Mouse (Mus musculus) urinary bladder, postnatal 36 days (tissue): ENCODE measurements around the gene Nfic.

Source experiments
- DNase-seq, 2 experiments: peaks; one replicate each; pipeline ENCODE4 v3.0.0; 2022; ENCODE audit warnings: low spot score in 2 of 2, mixed read lengths in 1 of 2

Nfic gene

GRCm38 (mm10) chr10:81383802-81384604 is 71.4 kb downstream of the Nfic start, which contains the start of the genes Dohh and Gm48551:
Gene Dohh (plus strand): TSS chr10:81384428.
Gene Gm48551 (plus strand): TSS chr10:81384466.
- peak; percentile 98 to 99 for DNase-seq

DNA sequence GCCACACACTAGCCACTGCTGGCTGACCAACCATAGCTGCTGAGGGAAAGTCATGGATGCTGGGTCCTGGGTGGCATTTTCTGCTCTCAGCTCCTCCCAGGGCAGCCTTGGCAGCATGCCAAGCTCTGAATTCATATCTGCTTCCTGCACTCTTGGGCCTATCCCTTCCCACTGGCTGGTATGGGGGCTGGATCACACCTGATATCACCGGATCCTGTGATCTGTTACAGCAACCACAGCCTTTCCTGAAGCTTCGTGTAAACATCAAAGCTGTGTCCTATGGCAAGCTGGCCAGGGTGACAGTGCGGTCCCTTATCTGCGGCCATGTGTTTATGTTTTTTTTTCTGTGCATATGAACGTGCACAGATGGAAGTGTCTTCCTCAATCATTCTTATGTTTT is 73.4 kb downstream of the Nfic start:
- DNase-seq, result no peak

DNA sequence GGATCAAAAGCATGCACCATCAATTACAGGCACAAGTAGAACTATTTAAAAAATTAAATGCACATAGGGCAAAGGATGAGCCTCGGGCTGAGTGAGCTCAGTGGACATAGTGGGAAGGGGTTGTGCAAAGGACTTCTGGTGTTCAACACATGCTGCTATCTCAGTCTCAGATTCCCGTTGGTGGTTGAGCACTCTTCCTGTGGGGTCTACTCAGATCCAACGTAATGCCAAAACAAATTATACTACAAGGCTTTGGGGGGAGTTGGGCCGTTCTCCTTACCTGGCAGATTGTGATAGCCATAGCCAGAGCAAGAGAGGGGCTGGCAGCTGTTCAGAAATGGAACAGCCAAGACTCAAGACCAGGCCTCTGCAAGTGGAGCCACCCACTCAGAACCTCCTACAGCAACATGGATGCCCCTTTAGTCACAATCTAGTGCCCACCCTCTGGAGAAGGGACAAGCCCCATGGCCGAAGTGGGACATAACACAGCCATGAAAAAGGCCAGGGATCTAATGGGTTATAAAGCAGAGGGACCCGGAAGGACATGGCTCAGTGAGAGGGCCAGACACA is 75.5 kb downstream of the Nfic start:
- no peak for DNase-seq

GRCm38 (mm10) chr10:81379183-81379553 is 76.3 kb downstream of the Nfic start:
- no peak for DNase-seq

GRCm38 (mm10) chr10:81378553-81379182 is 76.8 kb downstream of the Nfic start:
- peak; percentile 100 for DNase-seq

- no peak for DNase-seq
Measured at GRCm38 (mm10) chr10:81377793-81378552, 77.5 kb downstream of the Nfic start, which contains the start of gene Fzr1. Gene Fzr1 (minus strand): TSS chr10:81378516.

DNA sequence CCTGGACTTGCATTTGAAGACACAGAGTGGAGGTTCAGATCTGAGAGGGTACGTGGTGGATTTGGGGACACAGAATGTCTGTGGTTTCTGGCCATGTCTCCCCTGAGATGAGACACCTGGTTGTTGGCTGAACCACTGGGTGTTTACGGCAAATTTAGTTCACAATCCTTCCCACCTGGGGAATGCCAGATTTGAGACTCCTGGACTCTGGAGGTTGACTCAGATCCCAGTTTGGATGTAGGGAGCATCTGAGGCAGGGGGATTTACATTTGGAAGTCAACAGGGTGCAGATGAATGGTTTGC is 78.1 kb downstream of the Nfic start:
- no peak for DNase-seq

- no peak for DNase-seq
Measured at GRCm38 (mm10) chr10:81376561-81377361, 78.7 kb downstream of the Nfic start.

GRCm38 (mm10) chr10:81375322-81375721 is 80.1 kb downstream of the Nfic start:
- DNase-seq, result no peak

DNA sequence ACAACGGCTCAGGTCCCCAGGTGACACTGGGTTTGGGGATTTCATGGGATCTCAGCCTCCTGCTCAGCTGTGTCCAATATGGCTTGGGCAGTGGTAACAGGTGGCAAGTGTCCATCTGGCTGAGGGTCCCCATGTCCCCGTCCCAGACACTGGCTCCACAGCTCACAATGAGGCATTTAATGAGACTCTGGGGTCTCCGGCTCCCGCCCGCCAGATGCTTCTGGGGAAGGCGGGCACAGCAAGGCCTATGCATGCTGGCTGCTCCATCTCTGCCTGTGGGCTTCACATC is 88.3 kb downstream of the Nfic start:
- no peak for DNase-seq

DNA sequence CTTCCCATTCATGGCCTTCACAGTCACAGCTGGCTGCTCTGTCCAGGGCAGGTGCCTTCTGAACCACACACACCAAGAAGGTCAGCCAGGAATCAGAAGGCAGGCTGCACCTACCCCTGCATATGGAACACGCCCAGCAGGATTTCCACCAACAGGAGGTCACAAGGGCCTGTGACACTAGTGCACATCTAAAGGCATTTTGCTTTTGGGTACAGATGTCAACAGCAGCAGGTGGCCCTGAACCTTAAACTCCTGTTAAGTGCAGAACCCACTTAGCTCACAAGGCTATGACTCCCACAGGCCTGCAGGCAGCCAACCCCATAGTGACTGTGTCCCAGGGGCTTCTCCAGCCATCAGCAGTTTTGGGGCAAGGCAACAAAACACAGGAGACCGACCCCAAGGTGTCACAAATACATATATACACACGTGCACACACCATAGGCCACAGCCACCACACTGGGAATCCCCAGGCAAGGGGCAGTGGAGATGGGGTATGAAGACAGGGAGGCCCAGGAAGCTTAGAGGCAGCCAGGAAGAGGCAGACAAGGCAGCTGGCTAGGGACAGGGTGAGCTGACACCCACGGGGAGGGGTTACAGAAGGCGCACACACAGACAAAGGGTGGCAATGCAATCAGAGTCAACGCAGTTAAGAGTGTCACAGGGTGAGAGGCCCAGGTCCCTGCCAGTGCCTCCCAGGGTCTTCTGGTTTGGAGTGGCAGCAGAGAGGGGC is 88.8 kb downstream of the Nfic start:
- no peak for DNase-seq

DNA sequence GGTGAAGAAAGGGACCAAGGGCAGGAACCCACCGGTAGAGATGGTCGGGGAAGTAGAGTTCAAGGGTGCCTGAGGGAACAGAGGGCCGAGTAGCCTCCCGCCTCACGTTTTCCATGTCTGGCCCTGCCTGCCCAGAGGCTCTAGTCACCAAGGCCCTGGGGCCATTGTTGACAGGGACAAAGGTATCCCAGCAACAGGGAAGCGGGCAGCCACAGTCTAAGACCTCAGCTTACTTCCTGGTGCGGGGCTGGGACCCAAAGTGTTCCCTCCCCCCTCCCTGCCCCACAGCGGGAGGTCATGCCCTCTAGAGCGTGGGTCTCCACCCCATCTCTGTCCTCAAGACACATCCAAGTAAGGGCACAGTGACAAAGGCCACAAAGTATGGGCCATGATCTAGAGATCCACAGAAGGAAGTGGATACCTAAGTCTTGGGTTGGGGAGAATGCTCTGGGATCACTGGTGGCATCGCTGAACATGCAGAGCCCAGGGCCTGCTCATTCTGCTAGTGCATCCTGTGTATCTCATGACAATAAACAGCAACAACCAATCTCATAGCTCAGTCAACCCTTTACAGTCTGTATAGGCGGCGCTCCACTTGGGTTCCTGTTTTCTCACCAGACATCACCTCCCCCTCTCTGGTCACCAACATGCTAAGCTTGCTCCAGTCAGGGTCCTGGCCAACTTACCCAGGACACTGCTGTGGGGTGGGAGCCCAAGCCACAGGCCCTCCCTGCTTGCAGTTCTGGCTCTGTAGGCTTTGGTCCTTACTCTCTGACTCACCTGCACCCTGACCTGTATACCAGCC is 89.6 kb downstream of the Nfic start, which contains the start of gene 4930404N11Rik:
Gene 4930404N11Rik (minus strand): TSS at position 145 of the 805 bp plus-strand sequence.
- DNase-seq, result no peak

DNA sequence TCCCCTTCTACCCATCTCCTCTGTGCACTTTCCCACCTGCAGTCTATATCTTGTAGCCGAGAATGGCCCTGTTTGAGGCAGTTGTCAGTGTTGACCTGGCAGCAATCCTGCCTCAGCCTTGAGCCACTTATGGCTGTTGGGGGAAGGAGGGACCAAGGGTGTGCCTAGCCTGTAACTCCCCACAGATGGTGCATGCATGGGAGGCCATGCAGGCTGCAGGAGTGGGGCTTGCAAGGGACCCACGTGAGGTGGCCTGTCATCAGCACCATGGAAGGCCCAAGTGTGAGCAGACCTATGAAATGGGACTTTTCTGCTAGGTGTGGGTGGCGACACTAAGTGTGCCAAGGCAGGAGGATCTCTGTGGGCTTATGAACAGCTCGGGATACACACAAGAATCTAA is 90.4 kb downstream of the Nfic start:
- DNase-seq, result no peak

GRCm38 (mm10) chr10:81364666-81365065 is 90.8 kb downstream of the Nfic start:
- no peak for DNase-seq

- DNase-seq, result no peak
Measured at GRCm38 (mm10) chr10:81363436-81364346, 91.7 kb downstream of the Nfic start.

- DNase-seq, result no peak
Measured at GRCm38 (mm10) chr10:81362336-81362949, 93.0 kb downstream of the Nfic start.

GRCm38 (mm10) chr10:81360721-81361120 is 94.7 kb downstream of the Nfic start:
- DNase-seq, result no peak

- DNase-seq, result no peak
Measured at GRCm38 (mm10) chr10:81358841-81359240, 96.6 kb downstream of the Nfic start.
